Mouse (Mus musculus): ENCODE results near the gene Fgfr2.

- TF ChIP-seq CTCF (IDR thresholded peaks at IDR 0.05; ENCODE audit: borderline replicate concordance, extremely low read depth, insufficient read depth, insufficient read length) (no peak), POLR2A (IDR thresholded peaks at IDR 0.05; ENCODE audit: borderline replicate concordance, extremely low read depth, insufficient read depth, insufficient read length, poor library complexity, severe bottlenecking) (no peak)
Measured at GRCm38 (mm10) chr7:132088181-132088580, 1035.0 kb downstream of the Fgfr2 start.

All from brain, embryonic 14.5 days (tissue).